ENCODE assay signal across 8 mouse cellular contexts in genomic region chr4:45473129-45473528, GRCm38 (mm10). TPM values are rescaled to one million over a fixed set of nuclear protein-coding genes. Genes with fewer than 3 reads are reported as not detected.
DNase-seq lines count a peak whose midpoint lies in the region; ATAC-seq and TF ChIP-seq lines count a peak whose summit lies in the region.

No protein-coding gene starts in this region.

- 0 out of 2 replicates have a peak overlapping the region, but pooled peaks have one; percentile 18 for H3K4me2 ChIP-seq in forebrain, embryonic 16.5 days (ENCODE audit: low read length)
- no peak overlapping the region for H3K4me2 ChIP-seq in heart, postnatal 0 days (ENCODE audit: low read depth, low read length)
- peak overlapping the region; percentile 45 for H3K4me2 ChIP-seq in lung, embryonic 14.5 days

- no peak overlapping the region; the same call in 1 of the 2 replicates for H3K9ac ChIP-seq in forebrain, embryonic 16.5 days (replicated peaks; ENCODE audit: low read depth, low read length)
- H3K9ac ChIP-seq in heart, postnatal 0 days (replicated peaks; ENCODE audit: low read depth, low read length), result no peak overlapping the region
- H3K9ac ChIP-seq in lung, embryonic 14.5 days, result no peak overlapping the region

- WGBS in forebrain, embryonic 16.5 days, result 15% methylated on average over 11 of the region's 11 CpGs
- WGBS in heart, postnatal 0 days, result 3% methylated on average over 11 of the region's 11 CpGs
- 4% methylated on average over 11 of the region's 11 CpGs for WGBS in lung, embryonic 14.5 days

- TF ChIP-seq CTCF in heart, postnatal 0 days (IDR thresholded peaks at IDR 0.05; ENCODE audit: low read depth), result no peak
- TF ChIP-seq CTCF in lung, embryonic 14.5 days (IDR thresholded peaks at IDR 0.05; ENCODE audit: low read depth), result no peak

- H3K27me3 ChIP-seq in forebrain, embryonic 16.5 days (replicated peaks; ENCODE audit: control insufficient read depth, insufficient read depth, low read length), result no peaks in the 10 kb centered on the region
- no peaks in the 10 kb centered on the region for H3K27me3 ChIP-seq in heart, postnatal 0 days (ENCODE audit: control insufficient read depth, insufficient read depth, low read length)
- H3K27me3 ChIP-seq in lung, embryonic 14.5 days (ENCODE audit: insufficient read depth, low read length), result no peaks in the 10 kb centered on the region

- peak; percentile 50; the same call in 1 of the 2 replicates for TF ChIP-seq EP300 in heart, postnatal 0 days (IDR thresholded peaks at IDR 0.05; ENCODE audit: low read depth)

- peak; percentile 86 for ATAC-seq in forebrain, embryonic 16.5 days
- ATAC-seq in heart, postnatal 0 days (ENCODE audit: insufficient read depth, low read depth), result peak; percentile 71
- ATAC-seq in lung, embryonic 14.5 days (ENCODE audit: insufficient read depth), result peak; percentile 90

- no peaks in the 10 kb centered on the region for H3K36me3 ChIP-seq in forebrain, embryonic 16.5 days (ENCODE audit: control insufficient read depth, insufficient read depth)
- H3K36me3 ChIP-seq in heart, postnatal 0 days (replicated peaks; ENCODE audit: control insufficient read depth, insufficient read depth, low read length), result no peaks in the 10 kb centered on the region
- no peaks in the 10 kb centered on the region for H3K36me3 ChIP-seq in lung, embryonic 14.5 days (ENCODE audit: insufficient read depth)

- peaks cover 54% of the 10 kb centered on the region for H3K4me1 ChIP-seq in forebrain, embryonic 16.5 days (replicated peaks; ENCODE audit: control insufficient read depth, insufficient read depth, low read length)
- H3K4me1 ChIP-seq in heart, postnatal 0 days (ENCODE audit: control insufficient read depth, insufficient read depth), result peaks cover 79% of the 10 kb centered on the region
- peaks cover 53% of the 10 kb centered on the region for H3K4me1 ChIP-seq in lung, embryonic 14.5 days (ENCODE audit: insufficient read depth)

- H3K9me3 ChIP-seq in forebrain, embryonic 16.5 days (ENCODE audit: control insufficient read depth, low read length), result peaks cover 5% of the 10 kb centered on the region; the same call in 1 of the 2 replicates
- H3K9me3 ChIP-seq in heart, postnatal 0 days (replicated peaks; ENCODE audit: control insufficient read depth, low read length), result no peaks in the 10 kb centered on the region
- H3K9me3 ChIP-seq in lung, embryonic 14.5 days (ENCODE audit: low read depth, low read length), result no peaks in the 10 kb centered on the region

- no peak overlapping the region for H3K4me3 ChIP-seq in forebrain, embryonic 16.5 days (replicated peaks; ENCODE audit: low read length)
- H3K4me3 ChIP-seq in heart, postnatal 0 days (ENCODE audit: low read depth, low read length), result no peak overlapping the region
- H3K4me3 ChIP-seq in lung, embryonic 14.5 days (ENCODE audit: low read depth, low read length), result no peak overlapping the region

- peak overlapping the region; percentile 52 for H3K27ac ChIP-seq in forebrain, embryonic 16.5 days (ENCODE audit: low read length)
- H3K27ac ChIP-seq in heart, postnatal 0 days (ENCODE audit: low read depth), result peak overlapping the region; percentile 94
- H3K27ac ChIP-seq in lung, embryonic 14.5 days (ENCODE audit: low read depth), result peak overlapping the region; percentile 93

- DNase-seq in 3T3-L1 (ENCODE audit: low read depth, low spot score), result peak; percentile 96
- DNase-seq in adipocyte (ENCODE audit: low spot score), result peak; percentile 82
- peak; percentile 93 for DNase-seq in heart, postnatal 0 days (ENCODE audit: low spot score)
- DNase-seq in kidney, postnatal 14 days, result peak; percentile 87
- DNase-seq in lung, embryonic 14.5 days, result peak; percentile 97
- DNase-seq in retina, postnatal 7 days (ENCODE audit: low read depth, low spot score), result peak; percentile 37
- no peak for DNase-seq in c-Kit-positive CD71-positive TER-119-positive erythroid progenitor cells, embryonic 14.5 days (ENCODE audit: low spot score)

RNA-seq across cellular contexts. Expression of gene Shb, which starts 59.1 kb away (rescaled TPM):
- 5.8 and 7.0 TPM in 2 replicates for polyA plus RNA-seq in forebrain, embryonic 16.5 days (2015; fragmentation: Nextera tagmentation; extraction: Ambion mirVana)
- total RNA-seq in heart, postnatal 0 days (2014; rRNA removed; ENCODE audit: low replicate concordance), result 54.8 and 79.6 TPM in 2 replicates
- 6.5 and 7.4 TPM in 2 replicates for polyA plus RNA-seq in heart, postnatal 0 days (2015; fragmentation: Nextera tagmentation; extraction: Ambion mirVana)
- 10.6 TPM in 2 replicates for polyA plus RNA-seq in lung, embryonic 14.5 days (2014; fragmentation: Nextera tagmentation; extraction: Ambion mirVana)
